Mouse (Mus musculus): ENCODE measurements around the gene Kcnj15.

- TF ChIP-seq EP300 (IDR thresholded peaks at IDR 0.05) (peak; percentile 94), CTCF (IDR thresholded peaks at IDR 0.05) (no peak)
Observed at GRCm38 (mm10) chr16:95347202-95347601, 89.8 kb downstream of the Kcnj15 start.

All from lung, postnatal 0 days (tissue).